Mouse (Mus musculus) left cerebral cortex, postnatal 10 days (tissue): ENCODE measurements around the gene Scd4. TPM values are rescaled to one million over a fixed set of nuclear protein-coding genes. Genes with fewer than 3 reads are reported as not detected.

Experiments
- DNase-seq, 2 experiments: peaks; one replicate each; pipeline ENCODE4 v3.0.0; 2021 to 2022; ENCODE audit warnings: low spot score in 2 of 2, mixed read lengths in 1 of 2; ENCODE audit errors: extremely low spot score in 1 of 2
- intact Hi-C: fragments of 180-260 bp; cut with DNase I; formaldehyde crosslinking; loops from one replicate; pipeline ENCODE4 v1.15.1; 2025
- total RNA-seq, 2 experiments: library from RNA; stranded (reverse); gene quantifications; 2 replicates each; pipeline ENCODE4 v1.2.3; 2021

The Scd4 gene
- total RNA-seq = 1 to 10 TPM; 1.5 to 2.4 TPM

- DNase-seq = peak in 1 of 2 experiments; percentile 60
- intact Hi-C loops = no loop called here
Measured at GRCm38 (mm10) chr19:44332833-44333623, at the start of gene Scd4. Scd4 (plus strand) TSS chr19:44333092.

GRCm38 (mm10) chr19:44283157-44284024, 49.5 kb upstream of the Scd4 start:
- DNase-seq = no peak
- intact Hi-C loops = no loop called here

GRCm38 (mm10) chr19:44284025-44284695, 48.7 kb upstream of the Scd4 start:
- intact Hi-C loops = no loop called here

GRCm38 (mm10) chr19:44284723-44285122, 48.2 kb upstream of the Scd4 start:
- DNase-seq = no peak
- intact Hi-C loops = no loop called here

More at GRCm38 (mm10) chr19:44284025-44284695, 48.7 kb upstream of the Scd4 start:
- peak; percentile 91 to 97 for DNase-seq

GRCm38 (mm10) chr19:44285554-44285953, 47.3 kb upstream of the Scd4 start:
- intact Hi-C loops = no loop called here
- no peak for DNase-seq

GRCm38 (mm10) chr19:44286109-44286508, 46.8 kb upstream of the Scd4 start:
- no peak for DNase-seq
- intact Hi-C loops = no loop called here

- no peak for DNase-seq
- intact Hi-C loops = no loop called here
Measured at GRCm38 (mm10) chr19:44287415-44288110, 45.3 kb upstream of the Scd4 start.

- intact Hi-C loops = no loop called here
- DNase-seq = no peak
Measured at GRCm38 (mm10) chr19:44292083-44292482, 40.8 kb upstream of the Scd4 start.

GRCm38 (mm10) chr19:44292483-44292882, 40.4 kb upstream of the Scd4 start:
- DNase-seq = peak in 1 of 2 experiments; percentile 30
- intact Hi-C loops = no loop called here

- intact Hi-C loops = no loop called here
- peak in 1 of 2 experiments; percentile 41 for DNase-seq
Measured at GRCm38 (mm10) chr19:44292941-44293768, 39.7 kb upstream of the Scd4 start, which contains the start of gene Scd2. Scd2 (plus strand) TSS chr19:44293674.

GRCm38 (mm10) chr19:44293769-44294551, 38.9 kb upstream of the Scd4 start:
- intact Hi-C loops = loop anchor here (1.0 to 2.0 kb wide), 2 partner anchors 27 to 46 kb away; no protein-coding TSS in a partner anchor
- peak; percentile 94 to 96 for DNase-seq

- peak; percentile 86 to 92 for DNase-seq
- intact Hi-C loops = loop anchor here (1.0 to 2.0 kb wide), 2 partner anchors 28 to 46 kb away; no protein-coding TSS in a partner anchor
Measured at GRCm38 (mm10) chr19:44294588-44295041, 38.3 kb upstream of the Scd4 start.

GRCm38 (mm10) chr19:44295251-44295650, 37.6 kb upstream of the Scd4 start:
- intact Hi-C loops = loop anchor here (2.0 kb wide), 1 partner anchor 28 kb away; no protein-coding TSS in a partner anchor
- DNase-seq = peak in 1 of 2 experiments; percentile 49

- peak; percentile 84 to 87 for DNase-seq
- intact Hi-C loops = loop anchor here (2.0 kb wide), 1 partner anchor 29 kb away; no protein-coding TSS in a partner anchor
Measured at GRCm38 (mm10) chr19:44295741-44296140, 37.2 kb upstream of the Scd4 start.

- intact Hi-C loops = no loop called here
- DNase-seq = no peak
Measured at GRCm38 (mm10) chr19:44296186-44296585, 36.7 kb upstream of the Scd4 start.

- peak in 1 of 2 experiments; percentile 36 for DNase-seq
- intact Hi-C loops = no loop called here
Measured at GRCm38 (mm10) chr19:44297068-44297760, 35.7 kb upstream of the Scd4 start.
